Mouse (Mus musculus) gastrocnemius, postnatal 10 days (tissue): ENCODE data around the gene Faf2. TPM values are rescaled to one million over a fixed set of nuclear protein-coding genes. Genes with fewer than 3 reads are reported as not detected.
A peak's percentile ranks its signal among the peaks of the same experiment; 100 is the strongest.
"Not testable (repeated sequence)": the region's sequence is repeated elsewhere in the genome, so short reads cannot be mapped to it uniquely, and the experiment has no call there.

Source experiments
- DNase-seq: peaks from one replicate; pipeline ENCODE4 v3.0.0; 2021; ENCODE audit warnings: mixed read lengths
- total RNA-seq, 2 experiments: library from RNA; stranded (reverse); gene quantifications; 2 replicates each; pipeline ENCODE4 v1.2.3; 2021

Gene Faf2
- total RNA-seq, 2 experiments from 2014 or later, result 21.7 to 27.3 TPM

DNA sequence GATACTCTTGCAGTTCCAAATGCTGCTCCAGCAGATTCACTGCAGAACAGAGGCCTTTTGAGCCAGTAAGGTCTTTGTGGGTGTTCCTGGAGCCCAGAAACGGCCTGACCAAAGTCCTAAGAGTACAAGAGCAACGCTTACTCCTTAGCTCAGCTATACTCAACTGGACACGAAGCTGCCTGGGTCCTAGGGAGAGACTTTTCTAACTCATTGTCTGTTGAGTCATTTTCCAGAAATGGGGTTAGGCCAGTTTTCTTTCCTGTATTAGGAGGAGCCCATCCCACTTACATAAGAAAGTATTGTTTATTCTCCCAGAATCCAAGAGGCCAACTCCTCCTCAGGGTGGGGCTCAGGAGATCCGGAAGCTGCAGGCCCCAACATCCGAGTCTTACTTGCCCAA, 16.2 kb upstream of the Faf2 start:
- DNase-seq, result no peak

DNA sequence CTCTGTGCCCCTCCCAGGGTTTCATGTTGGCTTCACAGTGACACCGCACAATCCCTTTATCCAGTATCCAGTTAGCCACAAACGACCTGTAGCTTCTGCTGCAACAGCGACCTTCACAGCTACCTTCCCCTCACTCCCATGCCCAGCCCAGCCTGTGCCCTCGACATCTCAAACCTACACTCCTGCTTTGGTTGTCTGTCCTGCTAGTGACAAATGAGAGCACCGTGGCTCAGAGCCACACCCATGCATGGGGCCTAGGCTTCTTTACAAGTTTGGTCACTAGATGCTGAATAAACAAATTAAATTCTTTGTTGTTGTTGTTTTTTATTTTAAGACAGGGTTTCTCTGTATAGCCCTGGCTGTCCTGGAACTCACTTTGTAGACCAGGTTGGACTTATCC, 14.4 kb upstream of the Faf2 start:
- DNase-seq, result no peak

DNA sequence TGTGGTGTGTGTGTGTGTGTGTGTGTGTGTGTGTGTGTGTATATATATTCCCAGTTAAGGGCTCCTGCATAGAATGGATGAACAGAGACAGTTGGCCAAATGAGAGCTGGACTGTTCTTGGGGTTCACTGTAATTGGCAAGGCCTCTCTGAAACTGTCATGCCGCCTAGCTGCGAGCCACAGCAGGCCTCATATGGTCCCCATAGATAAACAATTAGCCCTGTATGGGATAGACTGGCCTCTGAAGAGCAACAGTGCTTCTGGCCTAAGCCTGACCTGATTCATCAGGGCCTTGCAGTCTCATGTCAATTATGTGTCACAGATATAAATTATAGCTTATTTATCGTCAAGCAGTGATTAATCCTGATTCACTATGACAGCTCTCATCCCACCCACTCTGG, 13.6 kb upstream of the Faf2 start:
- no peak for DNase-seq

DNA sequence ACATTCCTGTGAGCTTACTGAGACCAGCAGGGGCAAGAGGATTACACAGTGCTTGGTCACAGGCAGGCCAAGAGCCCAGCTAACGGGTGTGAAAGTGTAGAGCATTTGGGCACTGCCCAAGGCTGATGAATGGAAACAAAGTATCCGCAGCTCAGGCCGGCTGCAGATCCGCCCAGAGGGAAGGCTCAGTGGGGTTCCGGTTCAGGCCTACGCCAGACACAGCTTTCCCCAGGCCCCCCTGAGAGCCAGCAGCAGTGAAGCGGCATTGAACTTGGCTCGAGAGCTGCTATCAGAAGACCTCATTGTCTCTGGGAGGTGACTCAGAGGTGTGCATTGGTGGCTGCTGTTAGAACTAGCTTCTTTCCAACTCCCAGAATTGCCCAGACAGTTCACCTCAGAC, 12.9 kb upstream of the Faf2 start:
- peak; percentile 35 for DNase-seq

DNA sequence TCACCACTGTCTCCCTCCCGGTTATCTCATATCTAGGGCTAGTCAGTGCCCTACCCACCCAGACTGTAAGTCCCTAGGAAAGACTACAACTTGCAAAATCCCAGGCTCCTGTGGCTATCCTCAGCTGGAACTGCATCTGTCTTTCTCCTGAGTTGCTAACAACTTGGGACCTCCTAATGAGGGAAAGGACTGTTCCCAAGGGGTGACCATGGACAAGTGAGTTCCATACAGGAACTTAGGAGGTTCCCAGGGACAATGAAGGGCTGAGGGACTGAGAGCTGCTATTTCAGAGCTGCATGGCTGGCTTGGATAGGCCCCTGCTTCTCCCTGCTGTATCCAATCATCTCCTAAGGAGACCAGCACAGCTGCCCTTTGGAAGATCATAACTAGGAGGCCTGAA, 12.3 kb upstream of the Faf2 start:
- DNase-seq, result no peak

DNA sequence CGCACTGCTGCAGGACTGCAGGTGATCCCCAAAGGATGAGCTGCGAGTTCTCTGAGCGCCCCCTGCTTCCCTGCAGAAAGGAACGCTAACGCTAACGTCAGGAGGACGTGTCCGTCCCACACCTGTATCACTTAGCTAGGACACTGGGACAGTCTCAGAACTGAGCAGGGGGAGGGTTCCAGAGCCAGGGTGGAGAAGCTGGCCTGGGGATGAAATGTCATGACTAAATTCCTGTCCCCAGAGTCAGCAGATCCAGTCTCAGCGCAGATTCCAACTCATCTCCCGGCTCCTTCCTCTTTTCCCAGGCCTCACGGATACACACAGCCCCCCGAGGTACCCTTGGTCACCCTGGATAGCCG, 11.0 kb upstream of the Faf2 start:
- DNase-seq, result no peak

DNA sequence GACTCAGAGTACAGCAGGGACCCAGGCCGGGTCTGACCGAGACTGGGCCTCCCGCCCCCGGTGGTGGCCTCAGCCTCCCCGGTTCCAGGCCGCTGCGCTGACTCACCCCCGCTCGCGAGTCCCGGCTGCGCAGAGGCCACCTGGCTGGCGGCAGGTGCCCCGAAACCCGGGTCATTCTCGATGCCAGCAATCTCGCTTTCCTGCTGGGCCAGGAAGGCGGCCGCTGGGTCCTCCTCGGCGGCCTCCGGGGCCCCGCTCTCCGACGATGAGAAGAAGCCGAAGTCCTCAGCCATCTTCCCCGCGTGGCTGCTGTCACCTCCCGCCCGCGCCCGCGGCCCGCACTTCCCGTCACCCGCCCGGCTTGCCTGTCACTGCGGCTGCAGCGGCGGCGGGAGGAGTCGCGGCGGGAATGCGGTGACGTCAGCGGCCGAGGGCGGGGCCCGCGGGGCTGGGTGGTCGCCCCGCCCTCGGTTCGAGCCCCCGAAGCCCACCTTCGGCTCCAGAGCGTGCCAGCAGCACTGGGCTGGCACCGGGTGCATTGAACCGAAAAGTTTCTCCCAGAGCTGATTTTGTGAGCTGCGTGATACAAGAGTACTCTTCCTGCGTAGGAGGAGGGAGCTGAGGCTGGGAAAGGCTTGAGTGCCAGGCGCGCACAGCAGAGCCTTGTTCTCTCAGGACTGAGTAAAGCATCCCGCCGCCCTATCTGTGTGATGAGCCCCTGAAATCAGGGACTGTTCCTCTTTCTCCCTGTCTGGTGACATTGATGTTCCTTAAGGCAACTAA, 10.4 kb upstream of the Faf2 start, which contains the start of gene Cltb:
Cltb (minus strand) TSS at position 373 of the 783 bp plus-strand sequence.
- peak; percentile 93 for DNase-seq

DNA sequence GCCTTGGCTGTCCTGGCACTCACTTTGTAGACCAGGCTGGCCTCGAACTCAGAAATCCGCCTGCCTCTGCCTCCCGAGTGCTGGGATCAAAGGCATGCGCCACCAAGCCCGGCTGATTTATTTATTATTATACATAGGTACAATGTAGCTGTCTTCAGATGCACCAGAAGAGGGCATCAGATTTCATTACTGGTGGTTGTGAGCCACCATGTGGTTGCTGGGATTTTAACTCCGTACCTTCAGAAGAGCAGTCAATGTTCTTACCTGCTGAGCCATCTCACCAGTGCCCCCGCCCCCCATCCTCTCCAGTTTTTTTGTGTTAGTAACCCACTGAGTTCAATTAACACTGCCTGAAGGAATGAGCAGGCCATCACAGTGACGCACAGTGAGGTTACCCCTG, 8.4 kb upstream of the Faf2 start:
- not testable (repeated sequence) for DNase-seq

DNA sequence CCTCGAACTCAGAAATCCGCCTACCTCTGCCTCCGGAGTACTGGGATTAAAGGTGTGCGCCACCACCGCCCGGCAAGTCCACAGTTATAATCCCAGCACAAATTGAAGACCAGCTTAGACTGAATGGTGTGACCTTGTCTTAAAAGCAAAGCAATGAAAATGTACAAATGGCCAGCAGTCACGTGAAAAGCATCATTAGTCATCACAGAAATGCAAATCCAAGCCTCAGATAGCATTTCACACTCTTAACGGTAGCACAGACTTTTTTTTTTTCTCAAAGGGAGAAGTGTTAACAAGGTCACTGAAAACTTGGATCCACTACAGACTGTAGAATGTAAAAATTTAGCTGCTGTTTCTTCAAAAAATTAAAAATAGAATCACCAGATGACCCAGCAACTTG, 5.3 kb upstream of the Faf2 start:
- DNase-seq, result no peak

DNA sequence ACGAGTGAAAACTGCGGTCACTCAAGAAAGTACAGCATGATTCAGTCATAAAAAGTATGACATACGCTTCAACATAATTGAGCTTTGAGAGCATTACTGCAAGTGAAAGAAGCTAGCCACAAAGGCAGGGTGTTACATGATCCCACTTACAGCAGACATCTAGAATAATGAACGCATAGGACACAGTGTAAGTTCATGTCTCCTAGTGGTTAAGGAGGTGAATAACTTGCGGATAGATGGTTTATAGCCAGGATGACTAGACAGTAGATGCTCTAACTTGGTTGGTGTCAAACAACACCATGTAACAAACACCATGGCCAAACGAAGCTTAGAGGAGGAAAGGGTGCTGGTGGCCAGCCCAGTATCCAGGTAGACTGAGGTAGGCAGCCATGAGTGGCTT, 4.6 kb upstream of the Faf2 start:
- DNase-seq, result no peak

DNA sequence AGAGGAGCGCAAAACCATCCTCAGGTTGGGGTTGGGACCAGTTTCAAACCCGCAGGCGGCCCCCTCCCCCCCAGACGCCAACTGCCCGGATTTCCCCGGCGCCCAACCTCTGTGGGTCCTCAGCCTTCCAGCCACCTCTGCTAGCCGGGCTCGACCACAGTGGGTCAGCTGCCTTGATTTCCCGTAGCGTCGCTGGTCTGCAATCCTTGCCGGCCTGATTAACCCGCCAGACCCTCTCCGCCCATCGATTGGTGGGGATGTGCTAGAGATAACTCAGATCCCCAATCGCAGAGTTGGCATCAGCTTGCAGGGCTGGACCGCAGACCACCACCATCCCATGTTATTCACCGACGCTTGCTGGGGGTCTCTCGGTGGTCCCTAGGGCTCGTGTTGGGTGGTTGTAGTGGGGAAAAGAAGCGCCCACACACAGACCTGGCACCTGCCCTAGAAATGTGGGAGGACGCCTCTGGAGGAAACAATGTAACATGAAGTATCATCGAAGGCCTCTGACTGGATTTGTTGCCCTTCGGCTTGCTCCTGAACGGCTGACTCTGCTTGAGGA, 457 bp downstream of the Faf2 start:
- no peak for DNase-seq

DNA sequence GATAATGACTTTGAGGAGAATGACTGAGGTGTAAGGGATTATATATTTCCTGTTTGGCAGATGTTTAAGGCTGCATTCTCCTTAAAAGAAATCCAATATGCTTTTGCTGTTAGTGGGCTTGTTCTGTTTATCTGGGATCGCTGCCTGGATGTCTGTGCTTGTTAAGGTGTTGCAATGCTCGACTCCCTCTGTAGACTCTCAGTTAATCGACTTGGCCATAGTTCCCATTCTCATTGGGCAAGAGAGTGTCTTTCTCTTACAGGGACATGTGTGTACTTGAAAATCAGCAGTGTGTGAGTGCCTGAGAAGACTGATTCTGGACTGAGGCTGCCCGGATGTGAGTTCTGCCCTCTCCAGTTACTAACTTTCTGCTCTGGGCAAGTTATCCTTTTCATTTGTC, 7.5 kb downstream of the Faf2 start:
- DNase-seq, result no peak

DNA sequence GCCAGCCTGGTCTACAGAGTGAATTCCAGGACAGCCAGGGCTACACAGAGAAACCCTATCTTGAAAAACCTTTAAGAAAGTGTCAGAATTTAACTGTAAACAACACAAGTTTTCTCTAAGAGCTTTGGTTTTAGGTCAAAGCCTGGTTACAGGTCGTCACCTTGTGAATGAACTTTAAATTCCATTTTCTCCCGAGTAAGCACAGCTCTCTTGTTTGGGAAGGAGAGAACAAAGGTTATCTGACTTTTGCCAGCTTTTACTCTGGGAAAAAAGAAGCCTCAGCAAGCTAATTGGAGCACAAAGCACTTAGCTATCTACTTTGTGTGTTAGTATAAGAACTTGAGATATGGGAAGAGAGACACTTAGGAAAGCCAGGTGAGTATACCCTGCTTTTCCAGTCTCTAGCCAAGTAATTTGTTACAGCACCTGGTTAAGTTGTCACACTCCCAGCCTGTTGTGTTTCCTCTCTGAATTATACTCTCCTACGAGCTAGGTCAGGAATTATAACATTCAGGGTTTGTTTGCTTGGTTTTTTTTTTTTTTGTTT, 11.2 kb downstream of the Faf2 start:
- DNase-seq, result no peak

DNA sequence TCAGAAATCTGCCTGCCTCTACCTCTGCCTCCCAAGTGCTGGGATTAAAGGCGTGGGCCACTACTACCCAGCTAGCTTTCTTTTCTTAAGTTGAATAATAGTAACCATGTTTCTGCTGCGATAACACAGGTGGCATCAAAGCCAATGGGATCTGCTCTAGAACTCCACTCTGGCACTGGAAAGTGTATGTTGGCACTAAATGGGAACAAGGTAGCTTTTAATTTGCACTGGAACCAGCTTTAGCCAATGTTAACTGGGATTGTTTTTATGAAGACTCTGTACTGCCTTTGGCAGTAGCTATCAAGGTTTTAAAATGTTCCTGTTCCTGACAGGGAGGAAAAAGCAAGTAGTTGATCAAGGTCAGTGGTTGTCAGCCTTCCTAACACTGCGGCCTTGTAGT, 13.4 kb downstream of the Faf2 start:
- DNase-seq, result no peak

DNA sequence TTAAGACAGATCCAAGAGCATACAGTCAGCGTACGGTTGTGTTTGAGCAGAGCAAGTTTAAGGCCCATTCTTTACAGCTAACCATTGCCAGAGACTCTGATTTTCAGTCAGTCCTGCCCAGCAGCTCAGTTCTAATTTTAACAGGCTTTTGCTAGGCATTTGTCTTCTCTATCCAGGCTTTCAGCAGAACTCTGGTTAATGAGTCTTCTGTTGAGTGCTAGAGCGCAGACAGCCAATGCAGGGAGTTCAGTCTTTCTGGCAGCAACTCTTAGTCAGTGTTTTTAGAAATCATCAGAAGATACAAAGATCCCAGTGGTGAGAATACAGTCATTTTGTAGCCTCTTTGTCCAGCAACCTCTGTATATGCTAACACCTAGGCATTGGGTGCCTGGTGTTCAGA, 28.9 kb downstream of the Faf2 start:
- no peak for DNase-seq

DNA sequence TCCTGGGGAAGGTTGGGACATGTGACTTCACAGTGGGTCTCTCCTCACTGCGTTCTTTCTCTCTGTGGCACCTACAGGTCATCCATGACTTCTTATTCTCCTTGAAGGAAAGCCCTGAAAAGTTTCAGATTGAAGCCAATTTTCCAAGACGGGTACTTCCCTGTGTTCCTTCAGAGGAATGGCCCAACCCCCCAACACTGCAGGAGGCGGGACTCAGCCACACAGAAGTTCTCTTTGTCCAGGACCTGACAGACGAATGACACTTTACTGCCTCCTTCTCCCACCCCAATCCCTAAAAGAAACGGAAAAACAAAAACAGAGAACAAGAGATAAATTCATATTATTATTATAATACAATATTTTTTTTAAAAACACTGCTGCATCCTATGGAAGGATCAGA, 39.3 kb downstream of the Faf2 start:
- DNase-seq, result no peak

DNA sequence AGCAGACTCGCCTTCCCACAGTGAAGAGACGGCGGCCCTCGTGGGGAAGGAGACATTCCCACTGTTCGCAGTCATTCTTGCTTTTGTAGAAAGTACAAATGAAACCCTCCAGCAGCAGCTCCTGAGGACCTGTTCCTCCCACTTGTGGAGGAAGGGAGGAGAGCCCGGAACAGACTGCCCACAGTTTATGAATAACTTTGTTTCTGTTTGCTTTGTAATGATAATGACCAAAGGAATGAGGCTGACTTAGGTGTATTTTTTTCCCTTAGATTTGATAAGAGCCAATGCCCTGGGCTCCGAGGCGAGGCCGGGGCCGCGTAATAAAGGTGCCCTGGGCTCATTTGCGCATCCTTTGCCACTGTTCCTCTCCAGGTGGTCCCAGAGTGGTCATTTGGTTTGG, 39.8 kb downstream of the Faf2 start:
- no peak for DNase-seq

DNA sequence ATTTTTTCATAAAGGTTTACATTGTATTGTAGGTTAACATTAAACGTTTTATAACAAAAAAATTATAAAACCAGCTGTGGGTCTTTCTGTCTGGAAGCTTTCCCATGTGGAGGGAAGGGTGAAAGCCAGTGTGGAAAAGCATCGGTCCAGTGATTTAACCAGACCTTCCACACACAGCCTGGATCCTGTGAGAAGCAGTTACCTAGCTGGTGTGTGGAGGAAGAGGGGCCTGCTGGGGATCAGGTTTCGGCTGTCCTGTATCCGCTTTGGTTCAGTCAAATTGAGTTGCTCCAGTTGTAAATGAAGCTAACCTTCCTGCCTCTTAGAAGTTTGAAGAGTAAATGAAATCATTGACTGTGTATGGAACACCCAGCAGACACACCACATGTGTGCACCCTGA, 42.4 kb downstream of the Faf2 start:
- no peak for DNase-seq

DNA sequence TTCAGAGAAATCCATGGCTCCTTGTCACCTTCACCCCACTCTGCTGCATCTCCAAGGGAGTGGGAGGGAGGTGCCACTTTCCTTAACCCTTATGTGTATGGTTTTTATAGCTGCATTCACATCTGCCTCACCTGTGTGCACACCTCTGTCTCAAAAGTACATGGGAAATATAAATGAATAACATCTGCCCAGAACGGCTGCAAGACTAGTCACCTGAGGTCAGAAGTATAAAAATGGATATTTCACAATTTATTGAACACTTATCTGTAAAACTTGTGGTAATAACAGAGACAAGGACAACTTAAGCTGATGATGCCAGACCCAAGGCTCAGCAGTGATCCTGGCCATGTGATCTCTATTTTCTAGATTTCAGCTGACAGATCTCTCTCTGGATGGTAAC, 42.9 kb downstream of the Faf2 start:
- no peak for DNase-seq

DNA sequence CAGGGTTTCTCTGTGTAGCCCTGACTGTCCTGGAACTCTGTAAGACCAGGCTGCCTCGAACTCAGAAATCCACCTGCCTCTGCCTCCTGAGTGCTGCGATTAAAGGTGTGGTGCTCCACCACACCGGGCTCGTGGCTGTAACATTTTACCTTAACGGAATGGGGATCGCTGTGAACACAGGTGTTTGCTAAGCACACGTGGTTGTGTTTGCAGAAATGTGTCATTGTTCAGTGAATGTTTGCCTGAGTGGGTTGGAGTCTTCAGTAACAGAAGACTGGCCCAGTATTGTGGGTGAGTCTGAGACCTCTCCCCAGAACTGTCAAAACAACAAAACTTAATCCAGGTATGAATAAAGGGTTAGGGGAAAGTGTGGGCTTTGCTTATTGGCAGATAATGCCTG, 43.5 kb downstream of the Faf2 start:
- no peak for DNase-seq

DNA sequence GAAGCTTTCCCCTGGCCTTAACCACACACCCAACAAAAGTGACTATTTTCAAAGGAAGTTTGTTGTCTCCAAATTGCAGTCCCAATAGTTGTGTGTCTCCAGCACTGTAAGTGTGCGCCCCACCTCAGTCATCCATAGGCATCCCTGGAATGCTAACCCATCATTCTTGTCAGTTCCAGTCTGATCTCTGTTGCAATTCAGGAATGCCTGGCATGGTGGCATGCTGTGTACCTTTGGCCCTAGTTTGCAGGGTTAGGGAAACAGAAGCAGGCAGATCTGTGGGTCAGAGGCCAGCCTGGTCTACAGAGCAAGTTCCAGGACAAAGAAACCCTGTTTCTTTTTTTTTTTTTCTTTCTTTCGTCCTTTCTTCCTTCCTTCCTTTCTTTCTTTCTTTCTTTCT, 48.9 kb downstream of the Faf2 start:
- no peak for DNase-seq

DNA sequence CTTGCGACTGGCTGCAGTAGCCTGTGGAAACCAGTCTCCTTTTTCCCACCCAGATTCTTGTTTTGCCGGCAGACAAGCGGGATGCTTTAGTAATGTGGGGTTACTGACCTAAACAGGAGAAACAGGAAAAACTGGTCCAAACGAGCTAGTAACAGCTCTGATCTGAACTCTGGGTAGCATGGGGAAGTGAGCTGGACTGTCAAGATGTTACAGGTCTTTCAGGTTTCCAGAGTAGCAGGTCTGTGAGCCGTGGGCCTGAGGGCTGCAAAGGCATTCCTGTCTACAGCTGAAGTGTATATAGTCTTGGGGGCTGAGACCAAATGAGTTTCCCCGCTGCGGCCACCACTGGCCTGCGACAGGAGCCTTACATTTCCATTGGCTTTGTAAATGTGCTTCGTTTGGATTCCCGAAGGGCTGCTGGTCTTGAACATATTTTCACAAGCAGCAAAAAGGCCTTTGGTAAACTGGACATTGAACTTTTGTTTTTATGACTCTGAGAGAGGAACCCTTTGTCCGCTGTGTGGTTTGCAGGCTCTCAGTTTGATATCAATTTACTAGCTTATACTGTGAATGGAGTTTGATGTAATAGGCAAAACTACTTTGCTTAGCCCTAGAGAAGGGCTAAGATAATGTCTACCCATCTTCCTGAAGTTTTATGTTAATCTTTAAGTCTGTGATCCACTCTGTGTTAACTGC, 54.5 kb downstream of the Faf2 start:
- DNase-seq, result no peak

DNA sequence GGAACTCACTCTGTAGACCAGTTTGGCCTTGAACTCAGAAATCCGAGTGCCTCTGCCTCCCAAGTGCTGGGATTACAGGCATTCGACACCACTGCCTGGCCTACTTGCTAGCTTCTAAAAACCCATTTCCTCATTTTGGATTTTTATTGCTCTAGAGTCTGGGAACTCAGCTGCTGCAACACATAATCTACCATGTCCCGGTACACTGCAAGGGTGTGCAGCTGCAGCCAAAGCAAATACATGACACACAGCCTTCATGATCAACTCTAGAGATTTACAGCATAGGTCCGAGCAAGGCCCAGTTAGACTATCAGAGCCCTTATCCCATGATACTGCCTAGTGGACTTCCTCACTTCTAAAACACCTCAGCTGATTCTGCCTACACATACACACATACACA, 56.7 kb downstream of the Faf2 start:
- no peak for DNase-seq
